Mouse (Mus musculus): Measurements from ENCODE around the gene Ap5s1.

DNA sequence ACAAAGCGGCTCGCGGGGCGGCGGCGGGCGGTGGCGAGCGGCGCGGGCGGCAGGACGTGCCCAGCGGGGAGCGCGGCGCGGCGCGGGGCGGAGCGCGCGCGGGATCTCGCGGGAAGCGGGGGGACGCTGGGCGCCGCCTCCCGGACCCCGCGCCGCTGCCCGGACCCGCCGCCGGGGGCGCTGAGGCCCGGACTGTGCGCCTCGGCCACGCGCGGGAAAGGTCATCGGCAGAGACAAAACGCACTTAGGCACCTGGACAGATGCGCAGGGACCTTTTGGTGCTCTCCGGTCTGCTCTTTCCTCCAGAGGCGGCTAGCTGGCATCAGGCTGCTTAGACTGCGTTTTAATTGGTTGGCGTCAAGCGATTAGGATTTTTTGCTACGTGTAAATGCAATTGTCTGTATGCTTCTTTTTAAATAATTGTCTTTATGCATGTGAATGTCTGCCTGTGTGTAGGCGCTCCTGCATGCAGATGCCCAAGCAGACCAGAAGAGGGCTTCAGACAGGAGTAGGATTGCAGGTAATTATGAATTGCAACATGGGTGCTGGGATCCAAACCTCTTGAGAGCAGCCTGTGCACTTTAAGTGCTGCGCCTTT is 26.8 kb upstream of the Ap5s1 start, which contains the start of gene Cenpb:
- TF ChIP-seq EP300 (IDR thresholded peaks at IDR 0.05; ENCODE audit: insufficient read depth, low read depth, low read length) (0 out of 2 replicates have a peak, but pooled peaks have one; percentile 10), POLR2A (IDR thresholded peaks at IDR 0.05; ENCODE audit: insufficient read depth, low read depth, low read length) (peak; percentile 60)

Measured in heart, adult 2 months (tissue).